Mouse (Mus musculus): ENCODE data around the gene Gm4131. TPM values are rescaled to one million over a fixed set of nuclear protein-coding genes. Genes with fewer than 3 reads are reported as not detected.
A peak's percentile ranks its signal among the peaks of the same experiment; 100 is the strongest.

The Gm4131 gene
- polyA plus RNA-seq, 1 experiment from 2014 or later = 0.17 TPM

DNA sequence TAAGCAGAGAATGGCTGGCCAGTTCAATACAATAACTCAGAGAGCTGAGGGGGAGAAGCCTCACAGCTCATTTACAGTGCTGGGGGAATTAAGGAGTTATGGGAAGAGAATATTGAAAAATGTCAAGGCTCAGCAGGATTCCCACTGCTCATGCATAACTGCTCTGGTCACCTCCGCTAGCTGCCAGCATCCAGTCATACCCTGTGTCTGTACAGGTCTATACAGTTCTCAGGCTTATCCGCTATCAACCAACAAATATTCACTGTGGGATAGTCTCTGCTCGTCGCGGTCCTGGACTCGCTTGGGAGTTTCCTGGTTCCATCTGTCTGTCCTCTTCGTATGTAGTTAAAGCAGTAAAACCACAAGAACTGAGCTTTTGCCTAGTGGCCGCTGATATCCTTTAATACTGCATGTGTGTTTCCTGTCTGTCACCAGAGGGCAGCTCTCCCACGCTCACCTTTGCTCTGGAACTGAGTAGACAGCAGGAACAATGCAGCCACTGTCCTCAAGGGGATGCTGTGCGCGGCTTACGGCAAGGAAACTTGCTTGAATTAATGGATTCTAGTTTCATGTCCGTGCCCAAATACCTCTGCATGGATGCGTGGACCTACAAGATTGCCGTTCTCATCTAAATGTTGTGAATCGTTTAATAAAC, 74.4 kb downstream of the Gm4131 start:
- Histone ChIP-seq H3K4me2 (ENCODE audit: low read depth, low read length) (no peak overlapping the region), H3K9ac (replicated peaks; ENCODE audit: low read depth, low read length) (no peak overlapping the region), H3K4me1 (ENCODE audit: control insufficient read depth, insufficient read depth, low read length) (no peaks in the 10 kb centered on the region), H3K9me3 (ENCODE audit: control insufficient read depth, low read length) (no peaks in the 10 kb centered on the region), H3K36me3 (ENCODE audit: control insufficient read depth, insufficient read depth, low read length) (no peaks in the 10 kb centered on the region), H3K4me3 (ENCODE audit: low read depth, low read length) (no peak overlapping the region), H3K27me3 (ENCODE audit: control insufficient read depth, insufficient read depth, low read length) (no peaks in the 10 kb centered on the region), H3K27ac (ENCODE audit: low read depth, low read length) (no peak overlapping the region)
- WGBS = 35% methylated on average over 16 of the region's 16 CpGs
- ATAC-seq (ENCODE audit: low read depth) = peak; percentile 91

DNA sequence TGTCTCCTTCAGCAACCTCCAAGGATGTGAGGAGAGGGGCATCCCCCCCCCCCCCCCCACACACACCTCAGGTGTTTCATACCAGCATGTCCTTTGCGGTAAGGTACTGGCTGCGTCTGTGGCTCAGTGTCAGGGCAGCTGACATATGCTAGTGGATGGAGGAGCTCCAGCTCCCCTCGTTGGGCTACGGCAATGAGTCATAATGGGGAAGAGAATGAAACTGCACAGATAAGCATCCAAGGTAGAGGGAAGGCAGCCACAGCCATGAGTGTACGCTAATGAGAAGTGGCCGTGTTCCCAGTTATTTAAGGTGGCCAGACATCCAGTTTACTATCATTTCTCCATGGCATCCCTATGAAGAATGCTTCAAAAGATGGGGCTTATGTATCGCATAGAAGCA, 78.5 kb downstream of the Gm4131 start:
- H3K27me3 ChIP-seq (ENCODE audit: control insufficient read depth, insufficient read depth, low read length) = no peaks in the 10 kb centered on the region
- no peak overlapping the region for H3K27ac ChIP-seq (ENCODE audit: low read depth, low read length)
- no peak overlapping the region for H3K4me2 ChIP-seq (ENCODE audit: low read depth, low read length)
- no peak for ATAC-seq (ENCODE audit: low read depth)
- no peaks in the 10 kb centered on the region for H3K36me3 ChIP-seq (ENCODE audit: control insufficient read depth, insufficient read depth, low read length)
- H3K9me3 ChIP-seq (ENCODE audit: control insufficient read depth, low read length) = no peaks in the 10 kb centered on the region
- no peaks in the 10 kb centered on the region for H3K4me1 ChIP-seq (ENCODE audit: control insufficient read depth, insufficient read depth, low read length)
- WGBS = 91% methylated on average over 7 of the region's 7 CpGs
- H3K9ac ChIP-seq (replicated peaks; ENCODE audit: low read depth, low read length) = no peak overlapping the region
- H3K4me3 ChIP-seq (ENCODE audit: low read depth, low read length) = no peak overlapping the region

DNA sequence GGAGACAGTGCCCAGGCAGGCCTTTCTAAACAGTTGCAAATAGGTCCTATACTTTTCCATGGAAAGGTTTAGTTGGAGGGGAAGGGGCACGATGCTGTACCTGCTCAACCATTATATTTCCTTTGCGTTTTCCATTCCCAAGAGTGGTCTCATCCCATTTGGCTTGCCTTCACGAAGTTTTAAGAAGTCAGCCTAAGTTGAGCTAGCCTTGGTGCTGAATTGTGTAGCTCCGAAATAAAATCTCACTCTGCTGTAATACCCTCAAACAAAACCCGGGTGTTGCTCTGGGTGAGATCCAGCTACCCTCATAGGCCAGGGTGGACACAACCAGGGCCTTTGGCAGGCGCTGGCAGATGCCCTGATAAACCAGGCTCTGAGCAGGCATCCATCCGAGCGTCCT, 85.3 kb downstream of the Gm4131 start:
- H3K9ac ChIP-seq (replicated peaks; ENCODE audit: low read depth, low read length) = no peak overlapping the region
- no peak overlapping the region for H3K27ac ChIP-seq (ENCODE audit: low read depth, low read length)
- no peak overlapping the region for H3K4me3 ChIP-seq (ENCODE audit: low read depth, low read length)
- WGBS = 59% methylated on average over 8 of the region's 8 CpGs
- ATAC-seq (ENCODE audit: low read depth) = no peak
- H3K36me3 ChIP-seq (ENCODE audit: control insufficient read depth, insufficient read depth, low read length) = no peaks in the 10 kb centered on the region
- no peaks in the 10 kb centered on the region for H3K9me3 ChIP-seq (ENCODE audit: control insufficient read depth, low read length)
- no peaks in the 10 kb centered on the region for H3K27me3 ChIP-seq (ENCODE audit: control insufficient read depth, insufficient read depth, low read length)
- H3K4me2 ChIP-seq (ENCODE audit: low read depth, low read length) = no peak overlapping the region
- H3K4me1 ChIP-seq (ENCODE audit: control insufficient read depth, insufficient read depth, low read length) = no peaks in the 10 kb centered on the region

DNA sequence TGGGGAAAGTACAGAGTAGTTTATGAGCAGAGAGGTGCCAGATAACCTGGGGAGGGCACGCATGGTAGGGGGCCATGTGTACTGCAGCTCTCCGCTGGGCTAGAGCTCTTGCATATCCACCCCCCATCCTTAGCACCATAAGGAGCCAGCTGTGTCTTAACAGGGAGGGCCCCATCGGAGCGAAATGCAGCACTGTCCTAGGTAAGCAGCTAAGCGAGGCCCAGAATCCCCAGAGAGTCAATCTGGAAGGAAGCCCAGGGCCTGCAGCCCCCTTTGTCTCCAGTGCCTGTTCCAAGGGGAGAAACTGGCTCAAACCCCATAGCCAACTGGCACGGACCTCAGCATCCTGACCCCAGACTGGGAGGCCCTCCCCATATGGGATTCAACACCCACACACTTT, 87.3 kb downstream of the Gm4131 start:
- no peak overlapping the region for H3K4me3 ChIP-seq (ENCODE audit: low read depth, low read length)
- no peaks in the 10 kb centered on the region for H3K36me3 ChIP-seq (ENCODE audit: control insufficient read depth, insufficient read depth, low read length)
- ATAC-seq (ENCODE audit: low read depth) = peak; percentile 70
- WGBS = 38% methylated on average over 6 of the region's 6 CpGs
- H3K27ac ChIP-seq (ENCODE audit: low read depth, low read length) = no peak overlapping the region
- H3K27me3 ChIP-seq (ENCODE audit: control insufficient read depth, insufficient read depth, low read length) = no peaks in the 10 kb centered on the region
- no peak overlapping the region for H3K4me2 ChIP-seq (ENCODE audit: low read depth, low read length)
- H3K4me1 ChIP-seq (ENCODE audit: control insufficient read depth, insufficient read depth, low read length) = no peaks in the 10 kb centered on the region
- no peaks in the 10 kb centered on the region for H3K9me3 ChIP-seq (ENCODE audit: control insufficient read depth, low read length)
- no peak overlapping the region for H3K9ac ChIP-seq (replicated peaks; ENCODE audit: low read depth, low read length)

DNA sequence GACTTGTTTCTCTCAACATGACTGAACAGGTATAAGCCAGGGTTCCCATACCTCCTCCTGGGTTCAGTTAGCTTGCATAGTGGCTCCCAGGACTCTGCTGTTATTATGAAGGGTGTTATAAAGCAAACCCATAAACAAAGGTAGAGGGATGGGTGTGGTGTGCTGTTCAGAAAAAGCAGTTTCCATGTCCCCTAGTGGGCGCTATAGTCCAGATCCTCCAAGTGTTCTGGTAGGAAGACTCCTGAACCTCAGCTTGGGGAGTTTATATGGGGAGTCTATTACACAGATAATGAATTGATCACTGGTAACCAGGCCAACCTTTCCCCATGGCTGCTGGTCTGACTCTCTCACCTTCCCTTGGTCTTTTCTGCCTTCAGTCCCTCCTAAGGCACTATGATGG, 92.2 kb downstream of the Gm4131 start:
- Histone ChIP-seq H3K27ac (ENCODE audit: low read depth, low read length) (no peak overlapping the region), H3K4me3 (ENCODE audit: low read depth, low read length) (no peak overlapping the region), H3K4me1 (ENCODE audit: control insufficient read depth, insufficient read depth, low read length) (no peaks in the 10 kb centered on the region), H3K4me2 (ENCODE audit: low read depth, low read length) (no peak overlapping the region), H3K27me3 (ENCODE audit: control insufficient read depth, insufficient read depth, low read length) (no peaks in the 10 kb centered on the region), H3K9ac (replicated peaks; ENCODE audit: low read depth, low read length) (no peak overlapping the region), H3K9me3 (ENCODE audit: control insufficient read depth, low read length) (no peaks in the 10 kb centered on the region), H3K36me3 (ENCODE audit: control insufficient read depth, insufficient read depth, low read length) (no peaks in the 10 kb centered on the region)
- WGBS = 86% methylated on average over 1 of the region's 1 CpGs
- ATAC-seq (ENCODE audit: low read depth) = no peak

DNA sequence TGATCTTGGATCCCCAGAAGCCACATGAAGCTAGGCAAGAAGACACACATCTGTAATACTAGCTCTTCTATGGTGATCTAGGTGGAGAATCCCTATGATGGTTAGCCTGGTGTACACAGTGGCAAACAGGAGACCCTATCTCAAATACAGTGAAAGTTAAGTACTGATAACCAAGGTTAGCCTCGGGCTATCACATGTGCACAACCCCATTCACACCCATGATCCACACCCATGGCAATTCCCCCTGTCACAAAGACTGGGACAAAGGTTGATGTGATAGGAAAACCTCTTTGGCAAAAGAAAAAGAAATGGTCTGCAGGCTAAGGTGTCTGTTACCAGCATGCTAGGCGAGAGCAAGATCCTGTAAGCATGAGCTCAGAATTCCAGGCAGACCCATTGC, 94.7 kb downstream of the Gm4131 start:
- Histone ChIP-seq H3K4me1 (ENCODE audit: control insufficient read depth, insufficient read depth, low read length) (no peaks in the 10 kb centered on the region), H3K4me2 (ENCODE audit: low read depth, low read length) (no peak overlapping the region), H3K27me3 (ENCODE audit: control insufficient read depth, insufficient read depth, low read length) (no peaks in the 10 kb centered on the region), H3K4me3 (ENCODE audit: low read depth, low read length) (no peak overlapping the region), H3K27ac (ENCODE audit: low read depth, low read length) (no peak overlapping the region), H3K9me3 (ENCODE audit: control insufficient read depth, low read length) (no peaks in the 10 kb centered on the region), H3K36me3 (ENCODE audit: control insufficient read depth, insufficient read depth, low read length) (no peaks in the 10 kb centered on the region), H3K9ac (replicated peaks; ENCODE audit: low read depth, low read length) (no peak overlapping the region)
- WGBS = 89% methylated on average over 2 of the region's 2 CpGs
- ATAC-seq (ENCODE audit: low read depth) = no peak

DNA sequence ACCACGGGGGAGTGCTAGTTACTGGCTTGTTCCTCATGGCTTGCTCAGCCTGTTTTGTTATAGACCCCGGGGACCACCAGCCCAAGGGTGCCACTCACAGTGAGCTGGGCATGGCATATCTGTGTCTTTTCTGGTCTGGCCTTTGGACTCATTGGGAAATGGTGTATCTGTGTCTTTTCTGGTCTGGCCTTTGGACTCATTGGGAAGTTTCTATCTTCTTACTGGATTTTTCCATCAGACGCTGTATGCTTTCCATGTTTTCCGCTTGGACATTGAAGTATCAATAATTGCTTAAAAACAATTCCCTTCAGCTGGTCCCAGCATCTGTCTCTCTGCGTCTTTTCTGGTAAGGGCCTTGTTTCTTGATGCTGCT, 98.0 kb downstream of the Gm4131 start:
- H3K4me1 ChIP-seq (ENCODE audit: control insufficient read depth, insufficient read depth, low read length) = no peaks in the 10 kb centered on the region
- no peak overlapping the region for H3K27ac ChIP-seq (ENCODE audit: low read depth, low read length)
- 89% methylated on average over 5 of the region's 5 CpGs for WGBS
- no peaks in the 10 kb centered on the region for H3K36me3 ChIP-seq (ENCODE audit: control insufficient read depth, insufficient read depth, low read length)
- H3K4me2 ChIP-seq (ENCODE audit: low read depth, low read length) = no peak overlapping the region
- H3K9me3 ChIP-seq (ENCODE audit: control insufficient read depth, low read length) = no peaks in the 10 kb centered on the region
- no peak for ATAC-seq (ENCODE audit: low read depth)
- H3K9ac ChIP-seq (replicated peaks; ENCODE audit: low read depth, low read length) = no peak overlapping the region
- no peaks in the 10 kb centered on the region for H3K27me3 ChIP-seq (ENCODE audit: control insufficient read depth, insufficient read depth, low read length)
- no peak overlapping the region for H3K4me3 ChIP-seq (ENCODE audit: low read depth, low read length)

DNA sequence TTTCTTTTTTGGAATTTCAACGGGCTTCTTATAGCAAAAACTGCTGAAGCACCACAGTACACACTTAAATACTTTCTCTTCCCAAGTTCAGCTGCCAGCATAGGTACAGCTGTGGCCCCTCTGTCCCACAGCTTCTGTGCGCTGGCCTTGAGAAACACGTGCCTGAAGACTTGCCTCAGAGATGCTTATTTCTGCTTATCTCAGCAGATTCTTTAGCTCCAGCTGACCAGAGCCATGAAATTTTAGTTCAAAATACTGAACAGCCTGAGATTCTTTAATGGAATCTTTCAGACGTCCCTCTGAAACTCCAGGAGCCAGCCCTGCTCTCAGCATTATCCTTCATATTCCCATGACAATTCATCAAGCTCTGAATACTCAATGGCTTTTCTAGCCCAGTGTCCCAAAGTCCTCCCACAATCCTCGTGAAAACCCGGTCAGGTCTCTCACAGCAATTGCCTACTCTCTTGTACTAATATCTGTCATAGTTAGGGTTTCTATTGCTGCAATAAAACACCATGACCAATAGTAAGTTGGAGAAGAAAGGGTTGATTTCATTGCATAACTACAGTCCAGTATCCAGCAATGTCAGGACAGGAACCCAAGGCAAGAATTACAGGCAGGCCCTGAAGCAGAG, 98.5 kb downstream of the Gm4131 start:
- Histone ChIP-seq H3K27me3 (ENCODE audit: control insufficient read depth, insufficient read depth, low read length) (no peaks in the 10 kb centered on the region), H3K4me1 (ENCODE audit: control insufficient read depth, insufficient read depth, low read length) (no peaks in the 10 kb centered on the region), H3K4me2 (ENCODE audit: low read depth, low read length) (no peak overlapping the region), H3K27ac (ENCODE audit: low read depth, low read length) (no peak overlapping the region), H3K9me3 (ENCODE audit: control insufficient read depth, low read length) (no peaks in the 10 kb centered on the region), H3K9ac (replicated peaks; ENCODE audit: low read depth, low read length) (no peak overlapping the region), H3K4me3 (ENCODE audit: low read depth, low read length) (no peak overlapping the region), H3K36me3 (ENCODE audit: control insufficient read depth, insufficient read depth, low read length) (no peaks in the 10 kb centered on the region)
- WGBS = 73% methylated on average over 6 of the region's 6 CpGs
- no peak for ATAC-seq (ENCODE audit: low read depth)

DNA sequence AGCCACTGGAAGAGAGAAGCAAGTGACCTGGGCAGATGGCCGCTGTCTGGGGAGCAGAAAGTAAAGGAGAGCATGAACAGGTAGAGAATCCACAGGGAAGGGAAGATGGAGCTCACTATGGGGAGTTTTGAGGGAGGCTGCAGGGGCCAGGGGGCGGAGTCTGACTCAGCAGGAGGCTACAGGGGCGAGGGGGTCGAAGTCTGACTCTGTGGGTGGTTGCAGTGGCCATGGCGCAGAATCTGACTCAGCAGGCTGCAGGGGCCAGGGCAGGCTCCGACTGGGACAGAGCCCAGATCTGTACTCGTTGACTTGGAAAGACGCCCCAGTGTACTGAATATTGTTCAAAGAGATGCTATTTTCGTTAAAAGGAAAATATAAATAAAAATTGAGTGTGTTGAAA, 101.8 kb downstream of the Gm4131 start:
- H3K4me1 ChIP-seq (ENCODE audit: control insufficient read depth, insufficient read depth, low read length) = no peaks in the 10 kb centered on the region
- H3K27ac ChIP-seq (ENCODE audit: low read depth, low read length) = no peak overlapping the region
- H3K4me2 ChIP-seq (ENCODE audit: low read depth, low read length) = no peak overlapping the region
- no peaks in the 10 kb centered on the region for H3K27me3 ChIP-seq (ENCODE audit: control insufficient read depth, insufficient read depth, low read length)
- ATAC-seq (ENCODE audit: low read depth) = no peak
- no peaks in the 10 kb centered on the region for H3K9me3 ChIP-seq (ENCODE audit: control insufficient read depth, low read length)
- H3K9ac ChIP-seq (replicated peaks; ENCODE audit: low read depth, low read length) = no peak overlapping the region
- no peaks in the 10 kb centered on the region for H3K36me3 ChIP-seq (ENCODE audit: control insufficient read depth, insufficient read depth, low read length)
- H3K4me3 ChIP-seq (ENCODE audit: low read depth, low read length) = no peak overlapping the region
- 20% methylated on average over 9 of the region's 9 CpGs for WGBS
